9 mouse cellular contexts compared by ENCODE assay signal in the genomic region with DNA sequence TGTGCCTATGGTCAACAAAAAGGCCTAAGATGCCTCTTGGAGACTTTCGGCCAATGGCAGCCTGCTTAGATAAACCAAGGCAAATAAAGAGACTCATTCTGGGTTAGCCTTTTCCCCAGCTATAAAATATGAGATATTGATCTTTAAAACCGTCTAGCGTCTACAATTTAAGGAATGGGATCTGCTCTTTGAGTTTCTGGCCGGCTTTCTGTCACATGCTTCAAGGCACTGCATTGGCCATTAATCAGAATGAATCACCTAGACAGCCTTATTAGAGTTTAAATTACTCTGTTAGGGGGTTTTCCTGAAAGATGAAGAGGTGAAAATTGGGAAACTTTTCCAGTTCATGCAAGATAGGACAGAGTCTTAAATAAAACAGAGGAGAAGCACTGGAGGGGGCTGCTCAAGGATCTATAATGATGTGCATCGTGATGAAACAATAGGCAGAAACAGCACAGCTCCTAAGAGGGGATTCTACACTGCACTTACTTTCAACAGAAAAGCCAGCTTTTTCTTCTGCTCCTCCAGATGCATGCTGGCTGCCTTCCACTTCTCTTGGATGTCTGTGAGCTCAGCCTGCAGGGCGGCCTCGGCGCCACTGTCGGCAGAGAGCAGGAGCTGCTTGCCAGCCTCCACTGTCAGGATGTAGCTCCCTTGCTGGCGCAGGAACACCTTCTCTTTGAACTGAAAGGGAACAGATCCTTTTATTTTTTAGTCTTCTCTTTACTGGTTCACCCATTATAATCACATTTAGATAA. TPM values are rescaled to one million over a fixed set of nuclear protein-coding genes. Genes with fewer than 3 reads are reported as not detected.
A peak's percentile ranks its signal among the peaks of the same experiment; 100 is the strongest.
DNase-seq lines count a peak whose midpoint lies in the region; ATAC-seq lines count a peak whose summit lies in the region.
"Had no signal": no experiment of that assay in that cellular context is flagged by ENCODE, and none has a peak within 500 bp of the region (broad histone marks: within the 10 kb centered on the region; RNA-seq: fewer than 3 reads in every experiment).

No protein-coding gene starts in this region.

- no peak for ATAC-seq in intestine, embryonic 15.5 days

- no peak overlapping the region for H3K9ac ChIP-seq in intestine, embryonic 15.5 days
- H3K9ac ChIP-seq: embryonic facial prominence, embryonic 13.5 days had no signal

- H3K9me3 ChIP-seq in intestine, embryonic 15.5 days = no peaks in the 10 kb centered on the region
- H3K9me3 ChIP-seq: embryonic facial prominence, embryonic 13.5 days had no signal

- no peak overlapping the region for H3K4me3 ChIP-seq in intestine, embryonic 15.5 days (replicated peaks)
- H3K4me3 ChIP-seq: embryonic facial prominence, embryonic 13.5 days had no signal

- H3K4me1 ChIP-seq in intestine, embryonic 15.5 days (replicated peaks) = no peaks in the 10 kb centered on the region
- H3K4me1 ChIP-seq: embryonic facial prominence, embryonic 13.5 days had no signal

- no peaks in the 10 kb centered on the region for H3K27me3 ChIP-seq in intestine, embryonic 15.5 days (replicated peaks)
- H3K27me3 ChIP-seq: embryonic facial prominence, embryonic 13.5 days had no signal

- H3K27ac ChIP-seq in intestine, embryonic 15.5 days = no peak overlapping the region
- H3K27ac ChIP-seq: embryonic facial prominence, embryonic 13.5 days had no signal

- DNase-seq in adrenal gland, adult (ENCODE audit: inconsistent age in 2 of 2, low spot score in 1 of 2) = peak; percentile 12 to 41
- no peak for DNase-seq in adrenal gland, adult 8-10 months
- DNase-seq in layer of hippocampus, adult 11-12 months (ENCODE audit: low spot score) = peak; percentile 12
- DNase-seq in layer of hippocampus, postnatal 25 days (ENCODE audit: extremely low spot score in 1 of 2, low spot score in 1 of 2) = no peak
- DNase-seq in gastrocnemius, adult 8-10 months (ENCODE audit: low spot score in 2 of 2) = peak; percentile 14 to 40
- DNase-seq in left cerebral cortex, postnatal 14 days (ENCODE audit: low spot score in 2 of 2) = peak; percentile 38 to 43
- DNase-seq in retina, postnatal 1 day = no peak

- 60% methylated on average over 10 of the region's 10 CpGs for WGBS in intestine, embryonic 15.5 days

- intact Hi-C loops in left cerebral cortex, postnatal 14 days (cut with DNase I) = no loop called here

- H3K4me2 ChIP-seq in intestine, embryonic 15.5 days (replicated peaks) = no peak overlapping the region
- H3K4me2 ChIP-seq: embryonic facial prominence, embryonic 13.5 days had no signal

- H3K36me3 ChIP-seq in intestine, embryonic 15.5 days = 0 out of 2 replicates have a peak, but pooled peaks cover 3% of the 10 kb centered on the region

RNA-seq across cellular contexts. Expression of a gene that starts 28.2 kb away (rescaled TPM):
- not detected for total RNA-seq in adrenal gland, adult 8-10 months (2022)
- not detected for total RNA-seq in layer of hippocampus, postnatal 25 days (2021)
- under 1 TPM in 3 of 4 experiments, not detected in 1; 0.10 to 0.17 (median 0.11) TPM for total RNA-seq in gastrocnemius, adult 8-10 months (2022)
- total RNA-seq in left cerebral cortex, postnatal 14 days (2021) = not detected
- polyA plus RNA-seq in intestine, embryonic 15.5 days (2015; fragmentation: Nextera tagmentation; extraction: Ambion mirVana) = 0.05 and 0.13 TPM in 2 replicates

Comparison
In these comparisons a context has a peak if more than half of its experiments do, and no peak if none do; other contexts are left out.
1. DNase-seq: peak in adrenal gland, adult (2 of 2), layer of hippocampus, adult 11-12 months (single experiment), gastrocnemius, adult 8-10 months (2 of 2) and left cerebral cortex, postnatal 14 days (2 of 2); none in adrenal gland, adult 8-10 months (single experiment), layer of hippocampus, postnatal 25 days (0 of 2) and retina, postnatal 1 day (single experiment).